In genomic region chr15:81160677-81161076, GRCm38 (mm10) we compare ENCODE assay signal across 34 mouse cellular contexts.
"Had no signal": no experiment of that assay in that cellular context is flagged by ENCODE, and none has a peak within 500 bp of the region (broad histone marks: within the 10 kb centered on the region; RNA-seq: fewer than 3 reads in every experiment).

No protein-coding gene starts in this region.

- H3K4me3 ChIP-seq: heart, embryonic 10.5 days; heart, embryonic 12.5 days; heart, embryonic 13.5 days; heart, embryonic 15.5 days; hindbrain, embryonic 10.5 days; hindbrain, embryonic 12.5 days; hindbrain, embryonic 13.5 days; hindbrain, embryonic 15.5 days; intestine, embryonic 15.5 days; kidney, embryonic 15.5 days; layer of hippocampus, adult 2 months; left cerebral cortex, adult 2 months had no signal

- H3K27me3 ChIP-seq: heart, embryonic 12.5 days; heart, embryonic 13.5 days; heart, embryonic 15.5 days; hindbrain, embryonic 12.5 days; hindbrain, embryonic 13.5 days; hindbrain, embryonic 15.5 days; intestine, embryonic 15.5 days; kidney, embryonic 15.5 days had no signal

- H3K9ac ChIP-seq: heart, embryonic 12.5 days; heart, embryonic 13.5 days; heart, embryonic 15.5 days; hindbrain, embryonic 12.5 days; hindbrain, embryonic 13.5 days; hindbrain, embryonic 14.5 days; hindbrain, embryonic 15.5 days; intestine, embryonic 15.5 days; kidney, embryonic 15.5 days had no signal

- H3K4me1 ChIP-seq: hindbrain, embryonic 10.5 days; hindbrain, embryonic 12.5 days had no signal

- H3K9me3 ChIP-seq: heart, embryonic 10.5 days; heart, embryonic 12.5 days; heart, embryonic 13.5 days; heart, embryonic 15.5 days; hindbrain, embryonic 10.5 days; hindbrain, embryonic 12.5 days; hindbrain, embryonic 13.5 days; hindbrain, embryonic 15.5 days; intestine, embryonic 15.5 days; kidney, embryonic 15.5 days had no signal

- H3K27ac ChIP-seq: heart, embryonic 10.5 days; heart, embryonic 13.5 days; heart, embryonic 15.5 days; hindbrain, embryonic 10.5 days; hindbrain, embryonic 12.5 days; hindbrain, embryonic 13.5 days; hindbrain, embryonic 14.5 days; hindbrain, embryonic 15.5 days; hindbrain, postnatal 0 days; intestine, embryonic 15.5 days; kidney, postnatal 0 days; layer of hippocampus, adult 2 months; left cerebral cortex, adult 2 months had no signal

- DNase-seq: heart, postnatal 10 days; heart, postnatal 14 days; heart, postnatal 36 days; heart, postnatal 4 days; kidney, adult 11 months; kidney, adult 18-20 months; kidney, adult 2 months; kidney, adult 8-10 months; kidney, postnatal 10 days; kidney, postnatal 14 days; kidney, postnatal 25 days; kidney, postnatal 36 days; kidney, postnatal 4 days; layer of hippocampus, adult 9-11 months; layer of hippocampus, postnatal 36 days had no signal

- H3K36me3 ChIP-seq: heart, embryonic 10.5 days; heart, embryonic 12.5 days; heart, embryonic 13.5 days; heart, embryonic 15.5 days; hindbrain, embryonic 10.5 days; hindbrain, embryonic 12.5 days; hindbrain, embryonic 13.5 days; hindbrain, embryonic 15.5 days; intestine, embryonic 15.5 days; kidney, embryonic 15.5 days had no signal

- ATAC-seq: hindbrain, embryonic 16.5 days; hindbrain, postnatal 0 days; inflammation-experienced regulatory T-cells, adult 6 months; intestine, embryonic 15.5 days; intestine, embryonic 16.5 days; intestine, postnatal 0 days had no signal
